In genomic region chr13:94358401-94359265, GRCm38 (mm10) we compare ENCODE assay signal across 8 mouse cellular contexts. TPM values are rescaled to one million over a fixed set of nuclear protein-coding genes. Genes with fewer than 3 reads are reported as not detected.
DNase-seq lines count a peak whose midpoint lies in the region; ATAC-seq lines count a peak whose summit lies in the region.

Gene Ap3b1 (plus strand): TSS chr13:94358960.

- peak; percentile 93 for DNase-seq in MN1 (ENCODE audit: low spot score)
- DNase-seq in cerebellum, adult 8-10 months, result peak; percentile 82
- peak; percentile 85 for DNase-seq in forelimb bud, embryonic 11.5 days (ENCODE audit: low read depth, low spot score)
- peak; percentile 85 to 92 for DNase-seq in layer of hippocampus, postnatal 10 days (ENCODE audit: low spot score in 2 of 2)
- peak; percentile 93 for DNase-seq in lung, postnatal 10 days
- DNase-seq in ovary, postnatal 36 days (ENCODE audit: low spot score), result peak; percentile 93
- DNase-seq in thymus, postnatal 25 days, result peak; percentile 92

- peak; percentile 68 to 79 for ATAC-seq in hematopoietic stem cell, adult 5-6 weeks (replicated peaks in 1 of 2; ENCODE audit: insufficient read depth in 1 of 2, low FRiP score in 2 of 2, low TSS enrichment in 1 of 2, low read depth in 1 of 2, poor library complexity in 2 of 2, severe bottlenecking in 2 of 2)

RNA-seq across cellular contexts. Expression of gene Ap3b1, which starts in this region (rescaled TPM):
- 107 and 113 TPM in 2 replicates for total RNA-seq in hematopoietic stem cell, adult 5-6 weeks (2017)
- 10 to 100 TPM; 45.4 to 46.2 TPM for total RNA-seq in layer of hippocampus, postnatal 10 days (2021)

Comparison
In these comparisons a context has a peak if more than half of its experiments do, and no peak if none do; other contexts are left out.
1. Peak in every context shown above with its lines: DNase-seq and ATAC-seq.